Mouse (Mus musculus) cerebral cortex, adult 2 months (tissue): Measurements from ENCODE around the gene Methig1.

ENCODE experiments used
- WGBS: fragments of 180-500 bp; shearing (Covaris S2); methylation state at CpG from one replicate; pipeline ENCODE4 v1.1.7; 2018; 5-methylcytosine and 5-hydroxymethylcytosine counted together

Gene Methig1

GRCm38 (mm10) chr15:100423916-100424315 lies 71.0 kb downstream of the Methig1 start:
- WGBS, result 6% methylated on average over 14 of the region's 14 CpGs

DNA sequence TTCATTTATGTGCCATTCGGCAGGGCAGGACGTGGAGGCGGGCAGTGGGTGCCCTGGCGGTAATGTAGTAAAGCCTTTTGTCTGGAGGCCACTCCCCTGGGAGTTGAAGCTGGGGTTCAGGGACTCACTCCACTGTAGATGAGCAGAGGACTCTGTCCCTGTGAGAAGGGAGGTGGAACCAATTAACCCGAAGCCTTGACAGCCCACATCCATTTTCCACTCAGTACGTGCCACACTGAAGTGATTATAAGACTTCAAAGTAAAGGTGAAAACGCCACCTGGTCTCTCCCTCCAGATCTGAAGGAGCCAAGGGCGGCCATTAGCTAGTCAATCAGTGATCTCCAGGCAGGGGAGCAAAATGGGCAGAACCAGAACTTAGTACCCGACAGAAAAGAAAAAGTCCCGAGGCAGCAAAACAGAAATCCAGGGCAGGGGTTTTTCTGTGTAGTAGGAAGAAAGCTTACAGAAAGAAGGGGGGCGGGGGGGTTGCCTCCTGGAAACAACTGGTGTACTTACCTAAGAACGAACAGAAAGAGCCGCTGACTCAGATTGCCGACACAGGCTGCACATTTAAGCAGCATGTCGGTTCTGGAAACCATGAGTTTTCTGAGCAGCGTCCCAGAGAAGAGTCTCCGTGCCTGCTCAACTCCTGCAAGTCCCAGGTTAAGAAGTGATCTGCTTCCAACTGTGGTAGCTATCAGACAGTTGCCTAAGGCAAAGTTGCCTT lies 71.6 kb downstream of the Methig1 start, which contains the start of gene Slc11a2:
TSS of gene Slc11a2 (minus strand) at position 677 of the 727 bp plus-strand sequence.
- WGBS, result 30% methylated on average over 17 of the region's 17 CpGs

DNA sequence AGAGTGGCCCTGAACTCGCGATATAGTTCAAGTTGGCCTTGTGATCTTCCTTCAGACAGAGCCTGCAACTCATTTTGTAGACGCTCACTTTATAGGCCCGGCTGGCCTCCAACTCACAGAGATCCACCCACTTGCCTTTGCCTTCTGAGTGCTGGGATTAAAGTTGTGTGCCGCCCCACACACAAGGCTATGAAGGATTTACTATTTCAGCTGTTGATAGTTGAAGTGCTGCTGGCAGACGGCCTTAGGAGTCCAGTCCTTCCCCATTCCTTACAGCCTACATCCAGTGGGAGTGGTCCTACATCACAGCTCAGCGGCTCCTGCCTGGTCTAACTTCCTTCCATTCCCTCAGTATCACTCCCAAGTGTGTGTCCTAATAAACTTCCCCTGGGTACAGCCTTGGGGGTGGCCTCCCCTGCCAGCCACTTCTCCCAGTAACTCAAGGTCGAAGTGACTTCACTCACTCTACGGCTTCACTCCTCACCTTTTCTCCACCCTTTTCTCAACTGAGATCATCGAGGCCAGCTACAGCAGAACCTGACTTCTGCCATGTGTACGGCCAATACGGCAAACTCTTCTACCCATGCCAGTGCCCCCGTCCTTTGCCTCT lies 75.5 kb downstream of the Methig1 start:
- 82% methylated on average over 13 of the region's 13 CpGs for WGBS

DNA sequence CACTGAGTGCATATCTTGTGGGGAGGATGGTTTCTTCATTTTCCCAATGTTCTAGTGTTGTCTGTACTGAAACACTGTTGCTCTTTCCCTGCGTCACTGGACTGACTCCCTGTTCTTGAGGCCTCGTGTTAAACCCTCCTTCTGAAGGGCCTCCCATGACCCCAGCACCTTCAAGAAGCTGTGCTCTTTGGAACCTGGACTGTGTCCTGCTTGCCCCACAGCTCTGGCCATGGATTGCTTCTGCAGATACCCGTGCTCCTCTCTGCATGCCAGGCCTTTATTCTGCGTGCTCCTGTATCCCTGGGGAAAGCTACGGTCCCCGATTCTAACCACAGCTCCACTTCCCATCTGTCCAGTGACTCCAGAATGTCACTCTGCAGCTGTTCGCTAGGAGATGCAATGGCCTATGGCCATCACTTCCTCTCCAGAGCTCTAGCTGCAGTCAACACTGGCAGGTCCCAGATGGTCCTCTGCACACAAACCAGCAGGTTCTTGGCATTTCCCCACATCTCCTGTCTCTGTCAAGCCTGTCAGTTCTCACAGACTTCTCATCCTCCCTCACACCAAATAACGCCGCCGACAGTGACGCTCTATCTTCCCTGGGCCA lies 77.1 kb downstream of the Methig1 start:
- 61% methylated on average over 11 of the region's 11 CpGs for WGBS

- WGBS, result 75% methylated on average over 4 of the region's 4 CpGs
Measured at GRCm38 (mm10) chr15:100433234-100433633, 80.3 kb downstream of the Methig1 start.
